Mouse (Mus musculus) liver, embryonic 14.5 days (tissue): ENCODE results near the gene Smc4. TPM values are rescaled to one million over a fixed set of nuclear protein-coding genes. Genes with fewer than 3 reads are reported as not detected.

Experiments used
- ATAC-seq: fragments of 200-750 bp; cut with Nextera tagmentation; 2 replicates; pipeline ENCODE4 v1.8.0; 2017; ENCODE audit warnings: moderate number of reproducible peaks, mild to moderate bottlenecking, moderate library complexity; ENCODE audit not compliant: insufficient read depth
- DNase-seq, 3 experiments: peaks; one replicate each; pipeline ENCODE4 v3.0.0-alpha.2; 2012 to 2013; ENCODE audit warnings: low read depth in 3 of 3, low spot score in 3 of 3
- H3K27ac ChIP-seq: fragments of 300-500 bp; sonication (generic); 2 replicates; pipeline ENCODE4 v1.5.1; 2014; ENCODE audit warnings: moderate library complexity, mild to moderate bottlenecking, control low read depth, inconsistent platforms
- H3K27me3 ChIP-seq: fragments of 300-500 bp; sonication (generic); 2 replicates; pipeline ENCODE4 v1.6.1; 2014; ENCODE audit warnings: mild to moderate bottlenecking, low read length, moderate library complexity; ENCODE audit not compliant: control insufficient read depth, insufficient read depth
- H3K36me3 ChIP-seq: fragments of 300-500 bp; sonication (generic); replicated peaks from 2 replicates; pipeline ENCODE4 v1.6.1; 2014; ENCODE audit warnings: low read depth; ENCODE audit not compliant: control insufficient read depth, insufficient read depth
- H3K4me1 ChIP-seq, 2 experiments: fragments of 200-500 bp in 1 of 2; fragments of 300-500 bp in 1 of 2; sonication (generic) in 1 of 2; replicated peaks; 2 replicates each; pipeline ENCODE4 v1.6.1; 2012 to 2014; ENCODE audit warnings: antibody characterized with exemption in 1 of 2, inconsistent platforms in 1 of 2, low read length in 1 of 2; ENCODE audit not compliant: control insufficient read depth in 2 of 2, insufficient read depth in 2 of 2
- H3K4me2 ChIP-seq: fragments of 300-500 bp; sonication (generic); 2 replicates; pipeline ENCODE4 v1.6.1; 2014; ENCODE audit warnings: low read depth, mild to moderate bottlenecking, control low read depth, moderate library complexity
- H3K4me3 ChIP-seq, 2 experiments: fragments of 200-500 bp in 1 of 2; fragments of 300-500 bp in 1 of 2; sonication (generic) in 1 of 2; 2 replicates each; pipeline ENCODE4 v1.5.1; 2012 to 2014; ENCODE audit warnings: low read depth in 2 of 2, low read length in 2 of 2, mild to moderate bottlenecking in 2 of 2, control low read depth in 1 of 2, inconsistent platforms in 1 of 2, moderate library complexity in 1 of 2; ENCODE audit not compliant: insufficient read depth in 1 of 2
- H3K9ac ChIP-seq: fragments of 300-500 bp; sonication (generic); replicated peaks from 2 replicates; pipeline ENCODE4 v1.6.1; 2014; ENCODE audit warnings: mild to moderate bottlenecking, control low read depth, moderate library complexity
- H3K9me3 ChIP-seq: fragments of 300-500 bp; sonication (generic); 2 replicates; pipeline ENCODE4 v1.6.1; 2016; ENCODE audit warnings: low read length, mixed read lengths; ENCODE audit not compliant: control insufficient read depth
- CTCF ChIP-seq: IDR thresholded peaks from 2 replicates; pipeline ENCODE4 v1.5.1; 2016; ENCODE audit warnings: antibody characterized with exemption, low read depth, control low read depth
- EP300 ChIP-seq: IDR thresholded peaks from 2 replicates; pipeline ENCODE4 v1.6.1; 2016; ENCODE audit warnings: antibody characterized with exemption, low read depth
- WGBS: fragments of 180-500 bp; shearing (Covaris S2); extraction: QIAGEN DNeasy Blood & Tissue Kit; methylation state at CpG from one replicate; pipeline ENCODE4 v1.1.7; 2014; ENCODE audit not compliant: insufficient replicate concordance; 5-methylcytosine and 5-hydroxymethylcytosine counted together
- polyA plus RNA-seq, 2 experiments: library from polyadenylated mRNA; depleted of rRNA in 1 of 2; stranded (reverse) in 1 of 2; unstranded in 1 of 2; fragments of >200 nt; fragmentation: Nextera tagmentation in 1 of 2; extraction: Ambion mirVana in 1 of 2; gene quantifications; 2 replicates each; pipeline versions ENCODE4 v1.2.1 to v1.2.3; 2012 to 2014

Gene Smc4
- polyA plus RNA-seq, 2 experiments, result 50.6 to 124 TPM

DNA sequence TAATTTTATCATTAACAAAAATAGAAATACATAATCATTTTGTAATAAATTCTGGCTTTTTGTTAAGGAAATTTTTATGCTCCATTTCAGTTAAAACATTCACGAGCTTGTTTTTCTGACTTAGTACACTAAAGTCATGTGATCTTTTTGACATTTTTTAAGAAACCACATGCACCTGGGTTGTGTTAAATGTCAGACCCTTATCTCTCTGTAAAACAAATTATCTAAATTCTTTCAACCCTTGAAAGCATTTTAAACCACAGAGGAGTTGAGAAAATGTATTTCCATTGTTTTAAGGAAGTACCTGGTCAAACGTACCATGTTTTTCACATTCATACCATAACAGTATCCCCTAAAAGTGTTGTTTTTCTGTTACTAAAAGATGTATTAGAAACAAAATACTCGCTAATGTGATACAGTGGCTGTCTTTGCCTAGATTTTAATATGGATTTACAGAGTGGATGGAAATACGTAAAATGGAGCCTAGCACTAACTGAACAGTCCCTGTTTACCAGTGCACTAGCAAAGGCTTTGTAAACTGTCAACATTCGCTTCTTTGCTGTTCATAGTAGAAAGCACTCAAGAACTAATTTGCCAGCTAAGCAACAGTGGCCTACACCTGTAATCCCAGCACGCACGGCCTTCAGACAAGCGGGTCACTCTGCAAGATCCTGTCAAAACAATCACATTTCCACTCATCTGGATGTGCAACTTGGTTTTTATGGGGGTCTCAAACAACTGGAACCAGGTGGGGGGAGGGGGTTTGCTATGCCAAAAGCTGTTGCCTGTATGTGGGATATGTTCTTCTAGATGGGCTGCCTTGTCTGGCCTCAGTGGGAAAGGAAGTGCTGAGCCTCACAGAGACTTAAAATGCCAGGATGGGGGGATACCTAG, 29.7 kb upstream of the Smc4 start:
- Histone ChIP-seq H3K4me3 (no peak overlapping the region), H3K9ac (peak overlapping the region; percentile 24; the same call in 1 of the 2 replicates), H3K27me3 (no peaks in the 10 kb centered on the region), H3K9me3 (no peaks in the 10 kb centered on the region), H3K4me2 (peak overlapping the region; percentile 54), H3K4me1 (peaks cover 23 to 35% of the 10 kb centered on the region in 2 experiments), H3K36me3 (no peaks in the 10 kb centered on the region; the same call in 1 of the 2 replicates), H3K27ac (peak overlapping the region; percentile 78)
- no peak for ATAC-seq
- TF ChIP-seq CTCF (no peak), EP300 (no peak)
- DNase-seq, result no peak
- WGBS, result 70% methylated on average over 8 of the region's 8 CpGs

DNA sequence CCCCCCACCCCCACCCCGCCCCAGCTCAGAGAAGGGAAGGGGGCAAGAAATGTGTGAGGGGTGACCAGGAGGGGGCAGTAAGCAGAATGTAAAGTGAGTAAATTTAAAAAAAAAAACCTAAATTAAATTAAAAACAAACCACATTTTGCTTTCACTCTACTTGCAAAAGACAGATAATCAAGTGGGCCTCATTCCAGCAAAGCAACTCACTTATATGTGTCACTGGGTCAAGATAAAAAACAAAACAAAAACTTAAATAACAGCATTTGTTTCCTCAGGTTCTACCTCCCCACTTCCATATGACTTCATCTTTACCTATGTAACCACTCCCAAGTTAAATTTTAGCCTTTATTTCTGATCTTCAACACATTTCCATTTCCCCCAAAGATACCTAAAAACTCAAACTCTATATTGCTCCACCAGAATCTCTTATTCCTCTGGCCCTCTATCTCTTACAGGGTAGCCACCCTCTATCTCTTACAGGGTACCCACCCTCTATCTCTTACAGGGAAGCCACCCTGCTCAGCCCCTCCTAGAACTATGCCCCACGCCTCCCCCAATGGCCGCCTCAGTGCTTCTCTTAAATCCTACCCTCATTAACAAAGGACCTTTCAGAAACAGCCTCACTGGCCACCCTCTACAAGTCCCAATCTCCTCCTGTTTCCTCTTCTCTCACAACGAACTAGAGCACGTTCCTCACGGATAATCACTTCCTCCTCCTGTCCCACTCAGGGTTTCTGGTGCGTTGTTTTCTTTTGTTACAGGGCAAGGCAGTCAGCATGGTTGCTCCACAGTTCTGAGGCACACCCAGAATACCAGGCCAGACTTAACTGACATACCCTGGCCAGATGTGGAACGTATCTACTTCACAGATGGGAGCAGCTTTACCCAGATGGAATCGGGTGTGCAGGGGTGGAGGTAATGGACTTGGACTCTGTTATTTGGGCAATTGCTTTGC, 28.7 kb upstream of the Smc4 start:
- TF ChIP-seq CTCF (no peak), EP300 (peak; percentile 22)
- Histone ChIP-seq H3K27ac (peak overlapping the region; percentile 78), H3K9me3 (no peaks in the 10 kb centered on the region), H3K27me3 (no peaks in the 10 kb centered on the region), H3K4me3 (no peak overlapping the region), H3K4me1 (peaks cover 23 to 37% of the 10 kb centered on the region in 2 experiments), H3K36me3 (no peaks in the 10 kb centered on the region; the same call in 1 of the 2 replicates), H3K4me2 (peak overlapping the region; percentile 54), H3K9ac (peak overlapping the region; percentile 57)
- DNase-seq (peak in 2 of 3 experiments; percentile 11 to 27), ATAC-seq (peak; percentile 91)
- WGBS, result 14% methylated on average over 9 of the region's 9 CpGs

DNA sequence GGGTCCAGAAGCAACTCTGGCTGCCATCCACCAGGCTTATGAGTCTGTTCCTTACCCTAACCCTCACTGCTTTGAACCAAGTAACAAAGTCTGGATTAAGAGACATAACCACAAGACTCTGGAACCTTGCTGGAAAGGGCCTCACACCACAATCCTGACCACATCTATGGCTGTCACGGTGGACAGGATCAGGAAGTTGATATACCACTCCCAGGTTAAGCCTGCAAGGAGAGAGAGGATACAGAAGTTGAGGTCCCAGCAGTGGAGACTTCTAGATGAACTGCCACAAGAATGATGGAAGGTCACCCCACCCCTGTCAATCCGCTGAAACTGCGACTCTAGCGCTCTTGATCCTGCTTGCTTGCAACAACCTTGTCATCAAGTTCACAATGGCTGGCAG, 26.8 kb upstream of the Smc4 start:
- ATAC-seq (no peak), DNase-seq (no peak)
- Histone ChIP-seq H3K27me3 (no peaks in the 10 kb centered on the region), H3K4me1 (peaks cover 23 to 37% of the 10 kb centered on the region in 2 experiments), H3K9ac (no peak overlapping the region), H3K36me3 (no peaks in the 10 kb centered on the region; the same call in 1 of the 2 replicates), H3K4me2 (no peak overlapping the region), H3K4me3 (no peak overlapping the region), H3K27ac (no peak overlapping the region), H3K9me3 (no peaks in the 10 kb centered on the region)
- TF ChIP-seq EP300, result no peak
- no peak for TF ChIP-seq CTCF
- 50% methylated on average over 4 of the region's 4 CpGs for WGBS

DNA sequence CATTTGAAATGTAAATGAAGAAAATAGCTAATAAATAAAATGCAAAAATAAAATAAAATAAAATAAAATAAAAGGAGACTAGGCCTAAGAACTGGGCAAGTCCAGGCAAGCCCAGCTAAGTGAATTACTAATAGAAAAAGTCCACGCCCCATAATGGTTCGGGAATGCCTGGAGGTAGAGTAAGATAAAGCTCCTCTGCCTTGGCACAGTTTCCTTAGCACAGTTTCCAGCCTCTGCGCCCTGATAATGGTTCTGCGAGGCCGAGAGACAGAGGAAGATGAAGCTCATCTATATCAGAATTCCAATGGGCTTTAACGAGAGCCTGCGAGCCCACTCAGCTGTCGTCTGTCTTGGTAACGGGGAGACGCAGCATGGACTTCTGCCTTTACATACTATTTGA, 25.4 kb upstream of the Smc4 start:
- peak; percentile 43 to 52 (median 47) for DNase-seq
- Histone ChIP-seq H3K4me3 (no peak overlapping the region), H3K27me3 (no peaks in the 10 kb centered on the region), H3K4me2 (peak overlapping the region; percentile 9), H3K9me3 (no peaks in the 10 kb centered on the region), H3K9ac (no peak overlapping the region), H3K4me1 (peaks cover 23 to 37% of the 10 kb centered on the region in 2 experiments), H3K36me3 (no peaks in the 10 kb centered on the region), H3K27ac (no peak overlapping the region)
- 0 out of 2 replicates have a peak, but pooled peaks have one; percentile 8 for TF ChIP-seq EP300
- TF ChIP-seq CTCF, result no peak
- peak; percentile 67 for ATAC-seq
- WGBS, result 41% methylated on average over 10 of the region's 10 CpGs
